Mouse (Mus musculus) CD4-positive helper T cell, adult 2 months (primary cell): ENCODE measurements around the gene Celsr1.

Experiments
- DNase-seq: peaks from one replicate; pipeline ENCODE4 v3.0.0-alpha.2; 2012; ENCODE audit warnings: low read depth, missing footprints, low spot score

Gene Celsr1

DNA sequence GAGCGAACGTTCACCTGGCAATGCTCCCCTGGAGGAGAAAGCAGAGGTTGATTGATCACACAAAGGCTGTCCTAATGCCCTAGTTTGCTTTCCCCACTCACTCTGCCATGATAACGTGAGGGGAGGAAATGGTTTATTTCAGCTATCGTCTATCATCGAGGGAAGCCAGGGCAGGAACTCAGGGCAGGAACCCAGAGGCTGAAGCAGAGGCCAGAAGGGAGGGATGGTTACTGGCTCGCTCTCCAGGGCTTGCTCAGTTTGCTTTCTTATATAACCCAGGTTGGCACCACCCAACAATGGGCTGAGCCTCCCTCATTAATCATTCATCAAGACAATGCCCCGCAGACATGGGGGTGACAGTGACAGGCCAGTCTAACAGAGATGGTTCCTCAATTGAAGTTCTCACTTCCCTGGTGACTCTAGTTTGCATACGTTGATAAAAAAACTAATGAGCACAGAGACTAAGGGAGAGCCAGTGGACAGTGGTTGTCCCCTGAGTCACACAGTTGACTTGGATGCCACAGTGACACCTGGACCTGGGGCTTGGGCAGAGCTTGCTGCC is 70.2 kb downstream of the Celsr1 start:
- no peak for DNase-seq

GRCm38 (mm10) chr15:85962691-85963090 is 70.9 kb downstream of the Celsr1 start:
- no peak for DNase-seq

DNA sequence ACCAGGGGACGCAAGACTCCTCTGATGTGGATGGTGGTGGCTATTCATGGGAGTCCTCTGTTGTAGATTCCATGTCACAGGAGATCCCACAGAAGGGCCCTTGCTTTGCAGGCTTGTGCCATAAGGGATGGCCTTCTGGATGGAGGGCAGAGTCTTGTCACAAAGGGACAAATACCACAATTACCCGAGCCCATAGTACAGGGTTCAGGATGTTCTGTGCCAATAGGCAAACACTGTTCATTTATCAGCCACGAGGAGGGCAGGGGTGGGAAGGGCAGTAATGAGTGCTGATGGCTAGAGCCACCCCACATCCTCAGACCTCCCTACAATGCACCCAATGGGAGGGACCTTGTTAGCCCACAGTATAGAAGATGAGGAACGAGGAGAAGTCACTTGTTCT is 71.9 kb downstream of the Celsr1 start:
- no peak for DNase-seq

GRCm38 (mm10) chr15:85961131-85961530 is 72.4 kb downstream of the Celsr1 start:
- no peak for DNase-seq

DNA sequence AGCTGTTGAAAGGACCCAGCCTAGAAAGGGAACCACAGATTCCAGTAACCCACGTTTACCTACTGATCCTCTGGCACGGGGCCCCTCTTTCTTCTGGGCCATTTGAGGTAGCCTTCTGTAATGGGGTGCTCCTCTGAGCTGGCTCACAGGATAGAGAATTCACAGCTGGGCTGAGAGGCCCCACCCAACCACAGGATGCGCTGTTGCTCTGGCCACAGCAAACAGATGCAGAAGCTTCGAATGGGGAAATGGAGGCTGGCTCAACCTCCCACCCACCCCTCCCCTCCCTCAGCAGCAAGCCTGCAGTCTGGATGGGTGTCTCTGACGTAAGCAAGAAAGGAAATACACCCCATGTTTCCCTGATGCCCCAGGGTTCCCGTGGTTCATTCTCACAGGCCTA is 77.4 kb downstream of the Celsr1 start:
- DNase-seq, result peak; percentile 20

DNA sequence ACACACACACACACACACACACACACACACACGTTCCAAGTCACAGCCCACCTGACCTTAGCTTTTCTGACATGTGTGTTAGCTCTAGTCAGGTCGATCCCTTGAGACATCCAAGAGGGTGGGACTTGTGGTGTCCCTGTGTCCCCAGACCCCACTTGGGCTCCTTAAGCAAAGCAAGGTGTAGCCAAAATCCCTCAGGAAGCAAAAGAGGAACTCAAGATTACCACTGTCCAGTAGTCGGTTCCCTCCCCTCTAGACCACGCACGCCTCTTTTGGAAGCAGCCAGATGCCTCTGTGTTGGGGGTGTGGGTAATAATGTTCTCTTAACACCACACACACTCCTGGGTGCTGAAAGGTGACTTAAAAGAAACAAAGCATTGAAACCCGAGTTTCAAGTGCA is 80.1 kb downstream of the Celsr1 start:
- no peak for DNase-seq

- no peak for DNase-seq
Observed at GRCm38 (mm10) chr15:85949421-85950164, 84.0 kb downstream of the Celsr1 start.

DNA sequence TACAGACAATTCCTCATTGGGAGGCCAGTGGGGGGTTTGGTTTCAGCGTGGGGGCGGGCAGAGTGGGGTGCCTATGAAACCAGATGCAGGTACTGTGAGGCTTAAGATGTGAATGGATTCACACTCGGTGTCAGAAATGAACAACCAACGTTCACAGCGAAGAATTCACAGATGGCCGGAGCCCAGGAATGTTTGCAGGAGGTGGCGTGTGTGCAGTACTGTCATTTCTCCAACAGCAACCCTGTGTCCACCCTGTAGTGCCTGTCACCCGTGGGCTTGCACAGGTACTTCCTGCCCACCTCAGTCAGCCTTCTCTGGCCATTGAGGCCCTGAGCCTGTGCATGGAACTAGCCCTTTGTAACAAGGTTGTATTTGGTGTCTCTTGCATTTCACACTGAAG is 85.6 kb downstream of the Celsr1 start:
- DNase-seq, result no peak

GRCm38 (mm10) chr15:85947541-85947940 is 86.0 kb downstream of the Celsr1 start:
- DNase-seq, result no peak

DNA sequence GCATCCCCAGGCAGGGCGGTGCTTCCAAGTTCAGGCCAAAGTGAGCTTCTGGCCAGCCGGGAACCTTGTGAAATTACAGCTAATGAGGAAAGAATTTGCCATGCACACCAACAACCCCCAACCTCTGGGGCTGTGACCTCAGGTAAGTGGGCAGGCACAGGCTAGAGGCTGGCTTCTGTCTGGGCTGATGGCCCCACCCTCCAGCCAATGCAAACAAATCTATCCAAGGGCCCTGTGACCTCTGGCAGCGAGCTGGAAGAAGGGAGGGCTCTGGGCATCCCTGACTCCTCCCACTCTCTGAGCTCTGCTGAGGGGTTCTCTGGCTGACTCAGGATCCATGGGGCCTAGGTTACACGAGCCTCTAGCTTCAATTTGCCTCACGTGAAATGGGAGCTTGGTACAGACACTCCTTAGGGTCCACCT is 97.9 kb downstream of the Celsr1 start:
- no peak for DNase-seq

- no peak for DNase-seq
Observed at GRCm38 (mm10) chr15:85928161-85928560, 105.4 kb downstream of the Celsr1 start.

GRCm38 (mm10) chr15:85921855-85922254 is 111.7 kb downstream of the Celsr1 start:
- DNase-seq, result no peak

- no peak for DNase-seq
Observed at GRCm38 (mm10) chr15:85919892-85920248, 113.7 kb downstream of the Celsr1 start.

DNA sequence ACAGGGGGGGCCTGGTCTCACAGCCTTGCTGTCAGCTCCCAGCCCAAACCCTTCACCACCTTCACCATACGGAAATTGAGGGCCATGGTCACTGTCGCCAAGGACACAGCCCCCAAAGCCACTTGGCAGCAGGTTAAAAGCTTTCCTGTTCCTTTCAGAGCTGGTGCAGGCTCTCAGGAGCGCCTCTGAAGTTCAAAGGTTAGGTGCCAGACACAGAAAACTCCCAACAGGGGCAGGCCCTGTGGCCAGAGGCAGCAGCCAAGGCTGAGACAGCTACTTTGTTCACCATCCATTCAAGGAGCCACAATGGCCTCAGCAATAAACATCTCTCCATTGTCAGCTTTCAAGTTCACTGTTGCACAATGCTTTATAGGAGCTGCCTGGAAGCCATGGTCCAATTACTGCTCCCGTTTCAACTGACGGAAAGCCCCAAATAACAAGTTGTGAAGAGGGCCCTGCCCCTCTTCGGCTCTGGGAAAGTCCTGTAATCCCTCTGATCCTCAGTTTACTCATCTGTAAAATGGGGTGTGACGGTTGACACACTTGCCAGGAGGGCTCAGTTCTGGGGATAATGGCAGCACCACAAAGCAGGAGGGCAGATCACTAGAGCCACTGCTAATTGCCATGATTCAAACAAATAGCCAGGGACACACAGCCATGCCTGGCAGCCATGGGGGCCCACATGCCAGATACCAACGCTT is 114.2 kb downstream of the Celsr1 start:
- no peak for DNase-seq

DNA sequence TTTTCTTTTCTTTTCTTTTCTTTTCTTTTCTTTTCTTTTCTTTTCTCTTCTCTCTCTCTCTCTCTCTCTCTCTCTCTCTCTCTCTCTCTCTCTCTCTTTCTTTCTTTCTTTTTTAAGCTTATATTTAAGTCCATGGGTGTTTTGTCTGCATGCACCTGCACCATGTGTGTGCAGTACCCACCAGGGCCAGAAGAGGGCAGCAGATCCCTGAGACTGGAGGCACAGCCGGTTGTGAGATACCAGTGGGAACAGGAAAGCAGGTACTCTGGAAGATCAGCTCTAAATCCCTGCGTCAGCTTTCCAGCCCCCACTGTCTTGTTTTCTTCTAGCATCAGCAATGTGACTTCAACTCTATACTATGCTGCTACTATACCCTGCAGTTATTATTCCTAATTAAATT is 120.0 kb downstream of the Celsr1 start:
- DNase-seq, result peak; percentile 73

GRCm38 (mm10) chr15:85909931-85910330 is 123.6 kb downstream of the Celsr1 start:
- no peak for DNase-seq

GRCm38 (mm10) chr15:85909492-85909829 is 124.1 kb downstream of the Celsr1 start:
- DNase-seq, result no peak

- DNase-seq, result no peak
Observed at GRCm38 (mm10) chr15:85908660-85909491, 124.7 kb downstream of the Celsr1 start.

DNA sequence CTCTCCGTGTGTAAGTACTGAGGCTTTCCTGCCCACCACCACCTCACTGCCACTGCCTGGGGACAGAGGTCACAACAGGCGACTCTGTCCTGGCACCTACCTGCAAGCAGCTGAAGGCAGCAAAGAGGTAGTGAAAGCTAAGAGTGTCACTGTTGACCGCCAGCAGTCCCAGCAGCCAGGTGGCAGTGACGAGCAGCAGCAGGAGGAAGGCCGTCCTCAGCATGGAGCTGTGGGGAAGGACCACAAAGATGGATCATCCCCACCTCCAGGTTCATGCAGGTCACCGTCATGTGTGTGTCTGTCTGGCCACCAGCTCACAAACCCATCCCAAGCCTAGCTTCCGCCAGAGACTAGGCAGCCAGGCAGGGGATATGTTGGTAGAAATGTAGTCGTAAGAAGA is 129.8 kb downstream of the Celsr1 start:
- DNase-seq, result no peak

DNA sequence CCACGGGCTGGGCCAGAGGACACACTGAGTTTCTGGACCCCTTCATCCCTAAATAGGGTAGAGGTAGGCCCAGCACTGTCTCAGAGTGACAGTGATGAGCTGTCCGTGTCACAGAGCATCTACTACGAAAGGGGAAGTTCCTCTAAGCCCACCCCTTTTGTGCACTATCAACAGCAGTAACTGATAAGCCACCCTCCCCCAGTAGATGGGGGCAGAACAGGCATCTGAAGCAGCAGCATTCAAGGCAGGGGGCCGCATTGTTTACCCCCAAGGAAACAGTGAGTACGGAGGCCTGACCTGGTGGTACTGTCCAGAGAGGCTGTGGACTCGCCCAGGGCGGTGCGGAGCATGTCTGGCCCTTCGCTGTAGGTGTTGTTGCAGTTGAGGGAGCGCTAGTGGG is 131.1 kb downstream of the Celsr1 start:
- DNase-seq, result no peak

DNA sequence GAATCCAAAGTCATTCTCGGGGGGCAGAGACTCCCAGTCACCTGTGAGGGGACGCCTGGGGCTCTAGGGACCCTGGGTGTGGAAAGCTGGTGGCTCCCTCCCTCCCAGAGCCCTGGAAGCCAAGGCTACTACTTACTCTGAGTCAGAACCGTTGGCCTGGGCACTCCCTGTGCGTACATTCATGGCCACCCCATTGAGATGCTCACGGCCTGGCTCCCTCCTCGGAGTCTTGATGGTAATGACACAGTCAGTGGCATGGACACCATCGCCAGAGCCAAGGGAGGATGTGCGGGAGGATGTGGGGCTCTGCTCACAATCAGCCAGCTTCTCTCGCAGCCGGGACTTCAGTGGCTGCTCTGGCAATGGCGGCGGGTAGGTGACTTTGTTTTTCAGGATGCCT is 132.8 kb downstream of the Celsr1 start:
- no peak for DNase-seq

GRCm38 (mm10) chr15:85900318-85900717 is 133.3 kb downstream of the Celsr1 start:
- no peak for DNase-seq
